Mouse (Mus musculus) CH12.LX (cell line): ENCODE results near the gene Mtfp1. TPM values are rescaled to one million over a fixed set of nuclear protein-coding genes. Genes with fewer than 3 reads are reported as not detected.

ENCODE experiments used
- DNase-seq: peaks from one replicate; pipeline ENCODE4 v3.0.0-alpha.2; 2013; ENCODE audit errors: extremely low read depth
- H3K27ac ChIP-seq: 2 replicates; pipeline ENCODE4 v1.5.1; 2012; ENCODE audit warnings: low read depth, mild to moderate bottlenecking, control low read depth, moderate library complexity; ENCODE audit not compliant: insufficient read depth
- H3K27me3 ChIP-seq: replicated peaks from 2 replicates; pipeline ENCODE3; 2012; ENCODE audit warnings: inconsistent platforms
- H3K36me3 ChIP-seq, 2 experiments: replicated peaks in 1 of 2; 2 replicates each; pipeline versions ENCODE3 to v1.6.1; 2012; ENCODE audit warnings: inconsistent platforms in 1 of 2, low read length in 1 of 2, mild to moderate bottlenecking in 1 of 2, mixed read lengths in 1 of 2, moderate library complexity in 1 of 2; ENCODE audit not compliant: control insufficient read depth in 1 of 2, insufficient read depth in 1 of 2
- H3K4me1 ChIP-seq, 2 experiments: 2 replicates each; pipeline ENCODE4 v1.6.1; 2012; ENCODE audit warnings: inconsistent platforms in 1 of 2, moderate library complexity in 1 of 2; ENCODE audit not compliant: insufficient read depth in 2 of 2, control insufficient read depth in 1 of 2
- H3K4me2 ChIP-seq: 2 replicates; pipeline ENCODE4 v1.6.1; 2012; ENCODE audit warnings: low read depth, mild to moderate bottlenecking, control low read depth; ENCODE audit not compliant: poor library complexity, insufficient read depth, severe bottlenecking
- H3K4me3 ChIP-seq, 3 experiments: fragments of 150-350 bp in 1 of 3; sonication (generic) in 1 of 3; replicated peaks in 1 of 3; 2 replicates each; pipeline versions ENCODE3 to v1.5.1; 2011 to 2012; ENCODE audit warnings: low read depth in 2 of 3, low read length in 2 of 3, mild to moderate bottlenecking in 2 of 3, moderate library complexity in 2 of 3, control low read depth in 1 of 3, improper control_type of control experiment in 1 of 3, inconsistent platforms in 1 of 3, mixed read lengths in 1 of 3; ENCODE audit not compliant: poor library complexity in 1 of 3
- H3K79me2 ChIP-seq: replicated peaks from 2 replicates; pipeline ENCODE4 v1.6.1; 2012; ENCODE audit warnings: mild to moderate bottlenecking, moderate library complexity; ENCODE audit not compliant: control insufficient read depth, poor library complexity, insufficient read depth, severe bottlenecking; ENCODE audit errors: extremely low read depth
- H3K9ac ChIP-seq: 2 replicates; pipeline ENCODE4 v1.6.1; 2012; ENCODE audit warnings: low read depth, mild to moderate bottlenecking, control low read depth, moderate library complexity; ENCODE audit not compliant: insufficient read depth
- H3K9me3 ChIP-seq: replicated peaks from 2 replicates; pipeline ENCODE3; 2012; ENCODE audit warnings: low read length, inconsistent platforms, mixed read lengths
- CTCF ChIP-seq, 2 experiments: IDR thresholded peaks in 1 of 2; conservative IDR thresholded peaks in 1 of 2; 2 replicates each; pipeline ENCODE4 v1.5.1; 2011 to 2012; ENCODE audit warnings: low read depth in 2 of 2, low read length in 2 of 2, improper control_type of control experiment in 1 of 2, inconsistent platforms in 1 of 2, mild to moderate bottlenecking in 1 of 2, moderate library complexity in 1 of 2
- E2F4 ChIP-seq: IDR thresholded peaks from 2 replicates; pipeline ENCODE4 v1.6.1; 2011; ENCODE audit warnings: low read depth, low read length, improper control_type of control experiment; ENCODE audit not compliant: insufficient replicate concordance
- ELF1 ChIP-seq: IDR thresholded peaks from 2 replicates; pipeline ENCODE4 v1.6.1; 2014; ENCODE audit warnings: low read depth, mild to moderate bottlenecking, inconsistent platforms, low read length, improper control_type of control experiment
- EP300 ChIP-seq: IDR thresholded peaks from 2 replicates; pipeline ENCODE4 v1.6.1; 2011; ENCODE audit warnings: low read length, improper control_type of control experiment
- ETS1 ChIP-seq: conservative IDR thresholded peaks from 2 replicates; pipeline ENCODE4 v1.6.1; 2012; ENCODE audit warnings: low read depth, mild to moderate bottlenecking, inconsistent platforms, low read length, improper control_type of control experiment, moderate library complexity
- GABPA ChIP-seq: IDR thresholded peaks from 2 replicates; pipeline ENCODE4 v1.6.1; 2012; ENCODE audit warnings: low read depth, low read length, improper control_type of control experiment, inconsistent platforms; ENCODE audit not compliant: insufficient replicate concordance
- HCFC1 ChIP-seq: IDR thresholded peaks from 2 replicates; pipeline ENCODE4 v1.6.1; 2012; ENCODE audit warnings: low read depth, mild to moderate bottlenecking, inconsistent platforms, low read length, improper control_type of control experiment
- JUN ChIP-seq: IDR thresholded peaks from 2 replicates; pipeline ENCODE4 v1.6.1; 2011; ENCODE audit warnings: low read depth, mild to moderate bottlenecking, low read length, improper control_type of control experiment, moderate library complexity; ENCODE audit not compliant: insufficient read depth
- KAT2A ChIP-seq: IDR thresholded peaks from 2 replicates; pipeline ENCODE4 v1.6.1; 2012; ENCODE audit warnings: low read length, improper control_type of control experiment, inconsistent platforms; ENCODE audit not compliant: insufficient replicate concordance
- MAFK ChIP-seq: IDR thresholded peaks from 2 replicates; pipeline ENCODE4 v1.6.1; 2011; ENCODE audit warnings: low read length, improper control_type of control experiment; ENCODE audit not compliant: insufficient replicate concordance
- MAX ChIP-seq: IDR thresholded peaks from 2 replicates; pipeline ENCODE4 v1.6.1; 2011; ENCODE audit warnings: low read length, improper control_type of control experiment
- MEF2A ChIP-seq: IDR thresholded peaks from 2 replicates; pipeline ENCODE4 v1.6.1; 2014; ENCODE audit warnings: low read depth, mild to moderate bottlenecking, inconsistent platforms, low read length, improper control_type of control experiment, borderline replicate concordance
- MXI1 ChIP-seq: IDR thresholded peaks from 2 replicates; pipeline ENCODE4 v1.6.1; 2011; ENCODE audit warnings: mild to moderate bottlenecking, low read depth, low read length, improper control_type of control experiment
- MYC ChIP-seq: IDR thresholded peaks from 2 replicates; pipeline ENCODE4 v1.6.1; 2011; ENCODE audit warnings: low read depth, mild to moderate bottlenecking, improper control_type of control experiment, low read length
- NRF1 ChIP-seq: IDR thresholded peaks from 2 replicates; pipeline ENCODE4 v1.6.1; 2014; ENCODE audit warnings: low read depth, mild to moderate bottlenecking, inconsistent platforms, low read length, improper control_type of control experiment, moderate library complexity
- POLR2A ChIP-seq: IDR thresholded peaks from 2 replicates; pipeline ENCODE4 v1.6.1; 2011; ENCODE audit warnings: low read depth, mild to moderate bottlenecking, improper control_type of control experiment, low read length
- POLR2AphosphoS2 ChIP-seq: IDR thresholded peaks from 2 replicates; pipeline ENCODE4 v1.6.1; 2011; ENCODE audit warnings: low read depth, low read length, improper control_type of control experiment
- RAD21 ChIP-seq: IDR thresholded peaks from 2 replicates; pipeline ENCODE4 v1.6.1; 2011; ENCODE audit warnings: low read depth, mild to moderate bottlenecking, low read length, improper control_type of control experiment, moderate library complexity
- RCOR1 ChIP-seq: conservative IDR thresholded peaks from 2 replicates; pipeline ENCODE4 v1.6.1; 2012; ENCODE audit warnings: low read depth, mild to moderate bottlenecking, inconsistent platforms, low read length, improper control_type of control experiment
- SIN3A ChIP-seq: IDR thresholded peaks from 2 replicates; pipeline ENCODE4 v1.6.1; 2012; ENCODE audit warnings: low read length, improper control_type of control experiment, inconsistent platforms
- SMC3 ChIP-seq: IDR thresholded peaks from 2 replicates; pipeline ENCODE4 v1.6.1; 2011; ENCODE audit warnings: low read depth, low read length, improper control_type of control experiment
- TBP ChIP-seq: conservative IDR thresholded peaks from 2 replicates; pipeline ENCODE4 v1.6.1; 2011; ENCODE audit warnings: low read depth, low read length, improper control_type of control experiment
- TCF12 ChIP-seq: IDR thresholded peaks from 2 replicates; pipeline ENCODE4 v1.6.1; 2014; ENCODE audit warnings: low read depth, mild to moderate bottlenecking, inconsistent platforms, low read length, improper control_type of control experiment
- UBTF ChIP-seq: IDR thresholded peaks from 2 replicates; pipeline ENCODE4 v1.6.1; 2012; ENCODE audit warnings: low read depth, mild to moderate bottlenecking, inconsistent platforms, low read length, improper control_type of control experiment, moderate library complexity
- USF1 ChIP-seq: IDR thresholded peaks from 2 replicates; pipeline ENCODE4 v1.6.1; 2014; ENCODE audit warnings: low read depth, mild to moderate bottlenecking, inconsistent platforms, low read length, improper control_type of control experiment
- USF2 ChIP-seq: conservative IDR thresholded peaks from 2 replicates; pipeline ENCODE4 v1.6.1; 2011; ENCODE audit warnings: low read depth, low read length, improper control_type of control experiment
- ZMIZ1 ChIP-seq: IDR thresholded peaks from 2 replicates; pipeline ENCODE4 v1.6.1; 2012; ENCODE audit warnings: low read depth, mild to moderate bottlenecking, inconsistent platforms, low read length, improper control_type of control experiment
- ZNF384 ChIP-seq: IDR thresholded peaks from 2 replicates; pipeline ENCODE4 v1.6.1; 2012; ENCODE audit warnings: low read depth, low read length, improper control_type of control experiment, inconsistent platforms
- dilution Hi-C: fragments of 300-500 bp; cut with MboI; formaldehyde crosslinking; loops from 2 replicates; pipeline ENCODE4 v1.14.3; 2020; ENCODE audit warnings: low sequenced_read_pairs; ENCODE audit not compliant: extremely low pct_unique_long_range_greater_than_20kb, extremely low pct_ligation_motif_present
- in situ Hi-C: fragments of 300-500 bp; cut with MboI; formaldehyde crosslinking; loops from 3 replicates; pipeline ENCODE4 v1.14.3; 2019; ENCODE audit warnings: low sequenced_read_pairs, low pct_ligation_motif_present, low pct_unique_long_range_greater_than_20kb, mixed read lengths
- polyA plus RNA-seq: library from polyadenylated mRNA; unstranded; fragments of >175 nt; gene quantifications from 2 replicates; pipeline ENCODE4 v1.2.1, GENCODE M21; 2012; ENCODE audit warnings: low read depth; ENCODE audit not compliant: insufficient read length
- total RNA-seq, 2 experiments: library from RNA; depleted of rRNA; stranded (reverse); fragments of 300-350 nt in 1 of 2; fragments of >200 nt in 1 of 2; gene quantifications; 2 replicates each; pipeline ENCODE4 v1.2.3; 2012 to 2014

Mtfp1 gene
- total and polyA plus RNA-seq, 3 experiments: 22.1 to 30.0 (median 27.7) TPM

GRCm38 (mm10) chr11:4094378-4095170, 671 bp downstream of the Mtfp1 start (continued):
- no peak for TF ChIP-seq KAT2A
- TF ChIP-seq ELF1: peak; percentile 34; the same call in 1 of the 2 replicates
- peak; percentile 45 for TF ChIP-seq RAD21
- TF ChIP-seq MXI1: no peak; the same call in 1 of the 2 replicates

DNA sequence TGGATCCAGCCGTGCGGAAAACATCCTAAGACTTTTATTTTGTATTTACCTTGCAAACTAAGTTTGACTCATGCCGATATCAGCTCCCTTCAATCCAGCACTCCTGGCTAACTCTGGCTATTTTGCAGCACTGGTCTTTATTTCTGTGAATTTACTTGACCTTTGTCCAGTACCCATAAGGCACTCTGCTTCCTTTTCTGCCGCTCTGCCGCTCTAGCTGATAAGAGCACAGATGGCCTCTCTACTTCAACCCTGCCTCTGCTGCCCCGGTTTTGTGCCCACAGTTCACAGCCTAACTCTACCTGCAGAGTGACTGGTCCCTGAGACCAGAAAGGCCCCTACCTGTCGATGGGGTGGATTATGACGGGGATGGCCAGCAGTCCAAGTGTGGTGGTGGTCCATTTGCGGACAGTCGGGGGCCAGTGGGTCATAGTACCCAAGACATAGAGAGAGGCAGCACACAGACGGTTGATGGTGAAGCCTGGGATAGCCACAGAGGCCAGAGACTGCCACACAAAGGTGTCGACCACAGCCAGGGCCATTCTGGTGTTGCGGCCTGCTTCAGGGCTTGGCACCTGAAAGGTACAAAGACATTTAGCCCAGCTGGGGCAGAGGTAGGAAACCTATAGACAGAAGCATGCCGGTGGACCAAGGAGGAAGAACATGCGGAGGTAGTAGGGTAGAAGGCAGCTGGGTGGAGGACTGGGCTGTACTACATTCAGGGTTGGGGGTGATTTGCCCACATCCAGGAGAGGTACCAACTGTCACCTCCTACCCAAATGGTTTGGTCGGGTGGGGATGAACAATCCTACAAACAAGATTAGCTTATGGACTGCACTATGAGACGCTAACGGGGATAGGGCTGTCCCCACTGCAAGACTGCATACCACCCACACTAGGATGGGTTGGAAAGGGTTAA, 1.5 kb downstream of the Mtfp1 start:
- dilution Hi-C loops: no loop called here

GRCm38 (mm10) chr11:4087267-4087666, 8.0 kb downstream of the Mtfp1 start:
- Histone ChIP-seq H3K9me3 (peaks cover 24% of the 10 kb centered on the region), H3K9ac (no peak overlapping the region), H3K27me3 (peaks cover 2% of the 10 kb centered on the region), H3K4me1 (peaks cover 0 to 11% of the 10 kb centered on the region in 2 experiments; a peak in 2 of 4 replicates), H3K4me3 (no peak overlapping the region), H3K4me2 (no peak overlapping the region), H3K27ac (no peak overlapping the region)
- in situ Hi-C loops: no loop called here
- no peak for DNase-seq
- TF ChIP-seq GABPA (no peak), MYC (no peak), ETS1 (no peak), TCF12 (no peak), ZMIZ1 (no peak), USF2 (no peak), SIN3A (no peak), SMC3 (no peak), NRF1 (no peak), TBP (no peak), E2F4 (no peak), JUN (no peak), MAFK (no peak), KAT2A (no peak), ZNF384 (no peak), ELF1 (no peak), UBTF (no peak), MEF2A (no peak), RAD21 (no peak)
- TF ChIP-seq, all 38 proteins: peak for 0
- no peaks in the 10 kb centered on the region for H3K79me2 ChIP-seq
- dilution Hi-C loops: no loop called here
- peaks cover 4 to 17% of the 10 kb centered on the region in 2 experiments for H3K36me3 ChIP-seq

More for the DNA sequence above, 1.5 kb downstream of the Mtfp1 start:
- no peaks in the 10 kb centered on the region for H3K27me3 ChIP-seq
- H3K4me1 ChIP-seq: peaks cover 11 to 30% of the 10 kb centered on the region in 2 experiments
- H3K4me3 ChIP-seq: peak overlapping the region in 2 of 3 experiments; percentile 15 to 67
- no peak overlapping the region for H3K27ac ChIP-seq
- H3K36me3 ChIP-seq: peaks cover 17 to 43% of the 10 kb centered on the region in 2 experiments
- TF ChIP-seq EP300 (no peak), POLR2AphosphoS2 (no peak), SMC3 (no peak), E2F4 (no peak), CTCF (conservative IDR thresholded peaks at IDR 0.05 in 1 of 2, IDR thresholded peaks at IDR 0.05 in 1 of 2; ENCODE audit: low read depth in 2 of 2, low read length in 2 of 2) (no peak), KAT2A (no peak), POLR2A (no peak), TCF12 (no peak), HCFC1 (no peak), MAX (no peak), USF1 (no peak), MXI1 (no peak), RCOR1 (no peak)
- H3K4me2 ChIP-seq: peak overlapping the region; percentile 78; the same call in 1 of the 2 replicates
- H3K9me3 ChIP-seq: peaks cover 17% of the 10 kb centered on the region
- no peak for DNase-seq
- no peak overlapping the region for H3K9ac ChIP-seq
- H3K79me2 ChIP-seq: no peaks in the 10 kb centered on the region
- in situ Hi-C loops: no loop called here
